Mouse (Mus musculus) right cerebral cortex, postnatal 10 days (tissue): ENCODE results near the gene Megf8.
"Not testable (repeated sequence)": the region's sequence is repeated elsewhere in the genome, so short reads cannot be mapped to it uniquely, and the experiment has no call there.

ENCODE experiments used
- DNase-seq, 2 experiments: peaks; one replicate each; pipeline ENCODE4 v3.0.0; 2021; ENCODE audit warnings: low spot score in 2 of 2

Megf8 gene

DNA sequence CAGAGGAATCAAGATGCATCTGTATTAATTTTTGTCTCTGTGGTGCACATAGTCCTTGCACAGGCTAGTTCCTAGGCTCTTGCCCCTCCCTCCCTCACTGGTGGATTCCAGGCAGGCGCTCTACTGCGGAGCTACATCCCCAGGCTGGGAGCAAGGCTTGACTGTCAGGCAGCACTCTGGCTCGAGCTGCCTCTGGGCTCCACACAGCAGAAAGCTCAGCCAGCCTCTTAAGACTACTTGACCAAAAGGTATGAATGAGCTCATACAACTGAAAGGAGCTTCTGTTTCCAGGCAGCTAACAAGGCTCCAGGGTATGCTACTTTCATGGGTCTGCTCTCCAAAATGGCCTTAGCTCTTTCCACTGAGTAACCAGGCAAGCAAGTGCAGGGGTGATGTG lies 64.3 kb downstream of the Megf8 start:
- DNase-seq = no peak

DNA sequence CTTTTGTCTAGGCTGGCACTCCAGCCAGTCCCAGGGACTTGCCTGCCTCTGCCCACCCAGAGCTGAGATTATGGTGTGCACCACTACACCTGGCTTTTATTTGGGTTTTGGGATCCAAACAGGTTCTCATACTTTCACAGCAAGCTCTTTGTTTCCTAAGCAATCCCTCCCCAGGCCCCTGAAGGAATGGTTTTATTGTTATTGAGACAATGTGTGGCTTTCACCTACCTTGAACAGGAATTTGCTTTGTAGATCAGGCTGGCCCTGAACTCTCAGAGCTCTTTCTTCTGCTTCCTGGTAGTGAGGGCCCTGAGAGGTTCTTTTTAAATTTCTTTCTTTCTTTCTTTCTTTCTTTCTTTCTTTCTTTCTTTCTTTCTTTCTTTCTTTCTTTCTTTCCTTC lies 65.6 kb downstream of the Megf8 start:
- no peak for DNase-seq

DNA sequence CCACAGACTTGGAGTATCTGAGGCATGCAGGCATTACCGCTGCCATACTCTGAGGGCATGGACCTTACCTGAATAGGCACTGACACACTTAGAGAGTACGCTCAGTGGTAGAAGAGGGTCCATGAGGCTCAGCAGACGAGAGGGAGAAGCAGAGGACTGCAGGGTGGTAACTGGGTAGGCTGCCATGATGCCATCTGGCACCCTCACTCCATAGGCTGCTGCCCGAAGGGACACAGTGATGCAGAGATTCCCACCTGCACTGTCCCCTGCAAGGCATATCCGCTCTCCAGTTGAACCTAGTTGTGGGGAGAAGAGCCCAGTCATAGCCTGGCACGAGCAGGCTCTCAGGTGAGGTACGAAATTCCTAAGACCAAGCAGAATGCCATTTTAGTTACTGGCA lies 66.4 kb downstream of the Megf8 start:
- DNase-seq = no peak

DNA sequence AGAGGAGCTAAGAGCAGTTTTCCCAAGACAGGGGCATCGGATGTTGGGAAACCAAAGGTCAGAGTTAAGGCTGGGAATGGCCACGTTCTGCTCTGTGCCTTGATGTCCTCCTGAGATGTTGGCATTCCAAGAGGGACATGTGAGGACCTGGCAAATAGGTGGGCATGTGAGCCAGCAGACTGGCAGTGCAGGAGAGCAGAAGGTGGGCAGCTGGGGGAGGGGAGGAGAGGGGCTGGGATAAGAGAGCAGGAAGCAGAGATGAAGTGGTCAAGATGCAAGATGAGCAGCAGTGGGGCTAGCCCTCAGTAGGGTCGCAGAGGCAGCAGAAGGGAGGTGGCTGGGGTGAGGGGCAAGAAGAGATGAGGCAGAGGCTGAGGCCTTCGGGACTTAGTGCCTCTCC lies 66.9 kb downstream of the Megf8 start:
- DNase-seq = no peak

DNA sequence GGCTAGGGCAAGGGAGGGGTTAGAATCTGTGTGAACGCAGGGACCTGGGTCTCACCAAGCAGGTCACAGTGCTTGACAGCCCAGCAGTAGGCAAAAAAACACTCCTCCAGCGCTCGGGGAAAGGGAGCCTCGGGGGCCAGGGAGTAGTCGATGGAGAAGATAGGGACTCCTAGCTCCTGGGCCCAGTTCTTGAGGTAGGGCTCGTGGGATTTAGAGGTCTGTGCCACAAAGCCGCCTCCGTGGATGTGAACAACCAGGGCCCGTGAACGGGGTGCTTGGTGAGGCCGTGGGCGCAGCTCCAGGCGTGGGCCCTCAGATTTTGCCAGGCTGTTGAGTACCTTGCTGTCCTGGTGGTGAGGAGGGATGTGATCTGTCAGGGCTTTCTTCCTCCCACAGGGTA lies 67.4 kb downstream of the Megf8 start:
- DNase-seq = no peak

DNA sequence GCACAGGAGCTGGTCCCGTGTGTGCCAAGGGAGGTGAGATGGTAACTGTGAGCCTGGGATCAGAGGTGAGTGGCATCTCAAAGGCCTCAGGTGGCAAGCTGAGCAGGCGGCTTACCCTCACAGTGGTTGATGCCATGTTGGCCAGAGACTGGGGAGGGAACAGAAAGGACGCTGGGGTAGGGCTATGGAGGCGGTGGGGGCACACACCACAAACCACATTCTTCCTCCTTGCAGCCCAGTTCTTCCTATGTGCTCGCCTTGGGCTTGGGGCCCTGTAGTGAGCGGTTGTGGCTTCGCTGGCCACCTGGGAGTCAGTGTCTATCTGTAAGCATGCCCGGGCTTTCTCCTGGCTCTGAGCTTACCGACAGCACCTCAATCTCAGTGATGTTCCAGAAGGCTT lies 67.9 kb downstream of the Megf8 start:
- no peak for DNase-seq

DNA sequence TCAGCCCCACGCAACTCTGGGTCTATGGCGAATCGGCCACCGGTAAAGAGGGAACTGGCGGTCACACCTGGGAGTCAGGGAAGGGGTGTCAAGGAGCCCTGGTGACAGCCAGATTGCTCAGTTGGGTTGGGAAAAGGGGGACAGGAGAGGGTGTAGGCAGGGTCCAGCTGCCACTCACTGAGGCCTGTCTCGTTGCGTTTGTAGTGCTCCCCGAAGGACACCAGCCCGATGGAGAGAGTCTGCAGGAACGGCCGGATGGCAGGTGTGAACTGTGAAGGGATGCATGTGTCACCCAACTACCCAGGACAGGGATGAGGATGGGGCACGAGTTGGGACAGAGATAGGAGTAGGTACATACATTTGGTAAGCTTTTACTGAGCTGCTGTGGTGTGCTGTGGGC lies 68.3 kb downstream of the Megf8 start:
- no peak for DNase-seq

DNA sequence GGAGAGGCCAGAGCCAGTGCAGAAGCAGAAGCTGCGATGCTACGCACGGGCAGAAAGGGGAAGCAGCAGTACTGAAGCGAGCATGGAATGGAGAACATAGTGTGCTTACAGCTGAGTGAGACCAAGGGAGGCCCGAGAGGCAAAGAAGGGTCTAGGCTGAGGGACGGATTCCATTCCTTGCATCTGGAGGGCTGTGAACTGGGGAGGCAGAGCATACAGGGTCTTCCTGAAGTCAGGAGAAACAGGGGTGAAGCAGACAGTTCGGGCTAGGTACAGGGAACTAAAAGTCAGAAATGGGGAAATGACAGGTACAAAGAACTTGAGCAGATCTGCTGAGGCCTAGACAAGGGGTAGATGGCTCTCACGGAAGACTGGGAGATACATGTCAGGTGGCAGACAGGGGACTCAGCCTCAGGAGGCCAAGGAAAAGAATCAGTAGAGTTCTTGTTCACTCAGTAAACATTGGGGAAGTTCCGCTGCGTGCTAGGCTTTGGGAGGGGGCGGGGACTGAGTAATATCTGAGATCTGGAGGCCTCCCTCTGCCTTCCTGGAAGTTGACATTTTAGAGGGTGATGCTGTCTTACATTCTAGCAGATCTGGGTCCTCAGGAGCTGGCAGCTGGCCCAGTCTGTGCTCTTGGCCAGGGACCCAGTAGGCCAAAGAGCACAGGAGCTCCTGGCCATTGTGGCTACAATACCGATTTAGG lies 69.0 kb downstream of the Megf8 start:
- DNase-seq = peak; percentile 63 to 66

DNA sequence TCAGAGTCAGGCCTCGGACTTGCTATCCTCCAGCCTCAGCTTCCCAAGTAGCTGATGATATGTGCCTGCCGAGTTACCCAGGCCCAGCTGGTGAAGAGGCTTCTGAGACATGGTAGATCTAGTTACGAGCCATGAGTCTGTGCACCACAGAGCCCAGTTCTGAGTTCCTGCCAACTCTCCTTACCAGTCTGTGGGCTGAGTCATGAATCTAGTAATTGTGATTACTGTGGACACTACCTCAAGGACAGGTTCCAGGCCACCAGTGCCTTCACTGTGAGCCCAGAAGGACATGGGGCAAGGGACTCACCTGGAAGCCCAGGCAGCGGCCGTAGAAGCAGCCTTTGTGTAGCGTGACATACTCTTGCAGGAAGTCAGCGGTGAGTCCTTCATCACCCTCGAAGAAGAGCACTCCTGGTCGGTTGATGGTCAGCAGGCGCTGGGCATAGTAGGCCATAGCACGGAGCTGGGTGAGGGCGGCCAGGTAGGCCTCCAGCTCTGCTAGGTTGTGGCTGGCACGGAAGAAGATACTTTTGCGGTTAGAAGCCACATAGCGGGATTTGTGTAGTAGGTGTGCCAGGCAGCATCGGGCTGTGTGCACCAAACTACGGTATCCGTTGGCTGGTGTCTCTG lies 71.0 kb downstream of the Megf8 start:
- no peak for DNase-seq

DNA sequence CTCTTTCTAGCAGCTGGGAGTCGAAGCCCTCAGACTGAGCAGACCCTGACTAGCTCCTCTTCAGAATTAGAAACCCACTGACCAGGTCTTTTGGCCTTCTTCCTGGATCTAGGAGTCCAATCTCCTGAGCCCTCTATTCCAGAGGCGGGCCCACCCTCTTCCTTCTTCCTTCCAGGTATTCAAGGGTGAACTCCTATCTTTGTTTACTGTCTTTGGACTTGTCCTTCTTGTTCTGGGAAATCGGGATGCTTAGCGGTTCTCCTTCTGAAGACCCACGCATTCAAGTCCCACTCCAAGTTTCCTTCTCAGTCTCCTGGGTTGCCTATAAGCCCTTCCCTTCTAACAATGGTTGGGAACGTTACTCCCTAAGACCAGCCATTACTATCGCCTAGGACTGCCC lies 72.0 kb downstream of the Megf8 start:
- DNase-seq = no peak

DNA sequence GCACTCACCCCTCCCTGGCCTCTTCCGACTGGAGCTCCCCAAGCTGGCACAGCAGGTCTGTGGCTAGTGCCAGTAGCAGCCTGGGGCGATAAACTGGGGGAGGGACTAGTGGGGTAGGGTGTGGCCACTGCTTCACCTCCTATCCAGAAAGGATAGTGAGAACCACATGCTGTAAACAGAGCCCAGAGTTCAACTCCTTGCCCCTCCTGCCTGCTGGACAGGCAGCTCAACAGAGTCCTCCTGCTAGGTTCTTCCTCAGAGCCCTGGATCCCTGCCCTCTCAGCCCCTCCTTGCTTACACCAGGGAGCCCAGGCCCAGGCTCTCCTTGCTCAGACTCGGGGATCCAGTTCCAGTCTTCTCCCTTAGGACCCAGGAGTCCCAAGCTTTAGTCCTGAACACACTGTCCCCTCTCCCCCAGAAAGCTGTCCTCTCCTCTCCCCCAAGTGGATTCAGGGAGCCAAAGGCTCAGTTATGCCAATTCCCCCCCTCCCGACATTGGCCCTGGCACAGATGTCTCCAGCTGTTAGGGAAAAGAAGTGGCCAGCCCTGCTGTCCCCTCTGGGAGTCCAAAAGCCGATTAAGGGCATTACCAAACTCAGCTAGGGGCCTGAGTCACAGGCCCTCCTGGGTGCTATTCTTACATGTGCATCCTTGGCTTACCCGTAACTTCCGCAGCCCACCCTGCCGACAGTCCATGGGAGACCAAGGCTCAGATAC lies 73.2 kb downstream of the Megf8 start:
- peak in 1 of 2 experiments; percentile 33 for DNase-seq

DNA sequence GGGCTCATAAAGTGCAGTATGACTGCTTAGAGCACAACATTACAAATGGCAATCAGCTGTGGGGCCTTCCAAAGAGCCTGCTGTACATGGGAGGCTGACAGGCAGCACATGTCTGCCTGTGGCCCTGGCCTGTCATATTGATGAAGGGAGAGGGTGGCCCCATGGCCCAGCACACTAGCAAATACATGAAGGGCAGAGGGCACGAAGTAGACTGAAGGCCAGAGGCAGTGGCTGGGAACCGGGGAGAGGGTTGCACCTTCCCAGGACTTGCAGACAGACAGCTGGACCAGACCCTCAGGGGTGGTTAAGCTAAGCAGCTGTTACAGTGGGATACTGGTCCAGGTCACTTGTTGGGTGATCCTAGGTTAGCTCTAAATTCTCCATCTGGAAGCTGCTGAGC lies 74.0 kb downstream of the Megf8 start:
- DNase-seq = no peak

DNA sequence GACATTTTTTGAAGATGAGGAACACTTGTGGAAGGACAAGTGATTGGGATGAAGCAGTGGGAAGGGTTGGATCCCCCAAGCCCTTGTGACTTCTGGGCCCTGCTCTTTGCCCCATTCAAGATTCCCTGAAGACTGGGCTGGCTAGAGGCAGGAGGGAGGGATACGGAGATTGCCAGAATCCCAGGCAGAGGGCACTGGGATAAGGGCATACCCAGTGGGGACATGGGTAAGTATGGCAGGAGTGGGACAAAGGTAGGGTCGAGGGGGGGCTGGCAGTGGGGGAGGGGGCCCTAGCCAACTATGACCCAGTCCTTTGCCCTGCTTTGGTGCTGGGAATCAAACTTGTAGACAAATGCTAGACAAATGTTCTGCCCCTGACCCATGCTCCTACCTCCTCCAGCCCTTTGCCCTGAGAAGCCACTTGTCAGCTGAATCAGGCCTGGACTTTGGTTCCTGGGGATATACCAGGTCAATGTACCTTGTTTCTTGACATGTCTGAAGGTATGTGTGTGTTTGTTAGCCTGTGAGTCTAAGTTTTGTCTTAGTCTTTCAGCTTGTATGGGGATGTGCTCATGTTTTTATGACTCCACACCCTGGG lies 75.0 kb downstream of the Megf8 start:
- DNase-seq = no peak

DNA sequence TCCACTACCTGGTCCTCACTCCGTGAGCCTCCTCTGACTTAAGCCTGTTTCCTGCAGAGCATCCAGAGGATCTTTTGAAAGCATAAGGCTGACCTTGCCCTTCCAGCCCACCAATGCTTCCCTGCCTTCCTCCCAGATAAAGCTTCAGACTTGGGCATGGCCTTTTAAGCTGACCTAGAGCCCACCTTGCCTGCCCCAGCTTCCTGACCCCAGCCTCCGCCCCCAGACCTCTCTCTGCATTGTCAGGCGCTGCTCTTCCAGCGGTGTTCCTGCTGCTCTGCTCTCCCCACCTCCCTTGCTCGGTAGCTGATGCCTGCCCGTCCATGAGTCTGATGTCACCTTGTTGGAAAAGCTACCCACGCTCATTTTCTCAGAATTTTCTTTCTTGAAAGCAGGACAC lies 75.9 kb downstream of the Megf8 start:
- DNase-seq = peak in 1 of 2 experiments; percentile 25

DNA sequence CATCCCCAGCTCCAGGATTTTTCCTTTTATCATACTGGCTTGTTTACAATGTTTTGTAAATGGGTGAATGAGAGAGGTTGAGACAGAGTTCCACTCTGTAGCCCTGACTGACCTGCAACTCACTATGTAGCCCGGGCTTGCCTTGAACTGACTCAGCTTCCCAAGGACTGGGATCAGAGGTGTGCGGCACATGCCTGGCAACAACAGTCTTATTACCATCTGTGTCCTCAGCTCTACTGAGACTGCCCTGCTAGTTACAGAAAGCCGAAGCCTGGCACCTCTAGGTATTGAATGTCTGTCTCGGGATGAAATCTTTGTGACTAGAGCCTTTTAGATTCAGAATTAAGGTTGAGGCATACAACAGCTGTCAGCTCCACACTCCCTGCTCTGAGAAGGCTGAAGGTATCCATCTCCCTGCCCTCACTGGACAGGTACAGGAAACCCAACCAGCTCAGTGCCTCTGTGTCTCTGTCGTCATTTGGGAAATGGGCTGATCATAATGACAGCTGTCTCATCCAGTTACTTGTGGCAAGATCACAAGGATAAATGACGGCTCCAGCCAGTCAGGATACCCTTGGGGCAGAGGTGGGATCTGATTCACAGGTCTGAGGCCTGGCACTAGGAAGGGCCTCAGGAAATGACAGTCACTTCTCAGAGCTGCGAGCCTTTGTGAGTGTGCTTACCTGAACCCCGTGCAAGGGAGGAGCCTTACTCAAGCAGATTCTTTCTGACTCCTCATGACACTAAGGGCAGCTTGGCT lies 76.7 kb downstream of the Megf8 start:
- peak in 1 of 2 experiments; percentile 22 for DNase-seq

DNA sequence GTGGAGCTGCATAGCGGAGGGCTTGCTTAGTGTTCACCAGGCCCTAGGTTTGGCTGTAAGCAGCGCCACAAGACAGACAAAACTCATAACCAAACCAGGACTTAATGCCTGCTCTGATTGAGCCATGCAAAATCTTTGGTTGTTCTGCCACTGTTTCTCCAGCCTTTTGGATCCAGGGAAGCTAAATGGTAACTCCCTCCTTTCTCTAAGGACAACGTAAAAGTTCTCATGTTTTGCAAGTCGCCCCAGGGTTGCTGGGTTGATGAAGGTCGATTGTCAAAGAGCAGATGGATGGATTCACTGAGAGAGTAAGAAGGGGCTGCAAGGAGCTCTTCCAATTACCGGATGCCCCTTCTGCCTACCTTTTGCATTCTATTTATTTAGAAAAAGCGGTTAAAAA lies 77.8 kb downstream of the Megf8 start:
- DNase-seq = peak in 1 of 2 experiments; percentile 26

DNA sequence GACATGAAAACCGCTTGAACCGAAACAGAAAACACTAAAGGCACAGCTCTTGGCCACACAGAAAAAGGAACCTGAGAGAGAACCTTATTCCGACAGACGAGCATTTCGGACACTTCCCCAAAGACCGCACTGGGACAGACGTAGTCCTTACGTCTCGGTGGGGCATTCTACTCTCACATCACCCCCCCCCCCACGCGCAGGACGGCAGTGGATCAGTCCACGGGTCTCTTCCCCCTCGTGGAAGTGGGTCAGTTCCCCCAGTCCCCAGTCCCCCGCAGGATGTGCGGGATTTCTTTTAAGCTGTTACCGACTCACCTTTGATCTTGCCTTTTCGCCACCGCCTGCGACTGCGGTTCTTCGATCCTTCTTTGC lies 78.2 kb downstream of the Megf8 start:
- no peak for DNase-seq

DNA sequence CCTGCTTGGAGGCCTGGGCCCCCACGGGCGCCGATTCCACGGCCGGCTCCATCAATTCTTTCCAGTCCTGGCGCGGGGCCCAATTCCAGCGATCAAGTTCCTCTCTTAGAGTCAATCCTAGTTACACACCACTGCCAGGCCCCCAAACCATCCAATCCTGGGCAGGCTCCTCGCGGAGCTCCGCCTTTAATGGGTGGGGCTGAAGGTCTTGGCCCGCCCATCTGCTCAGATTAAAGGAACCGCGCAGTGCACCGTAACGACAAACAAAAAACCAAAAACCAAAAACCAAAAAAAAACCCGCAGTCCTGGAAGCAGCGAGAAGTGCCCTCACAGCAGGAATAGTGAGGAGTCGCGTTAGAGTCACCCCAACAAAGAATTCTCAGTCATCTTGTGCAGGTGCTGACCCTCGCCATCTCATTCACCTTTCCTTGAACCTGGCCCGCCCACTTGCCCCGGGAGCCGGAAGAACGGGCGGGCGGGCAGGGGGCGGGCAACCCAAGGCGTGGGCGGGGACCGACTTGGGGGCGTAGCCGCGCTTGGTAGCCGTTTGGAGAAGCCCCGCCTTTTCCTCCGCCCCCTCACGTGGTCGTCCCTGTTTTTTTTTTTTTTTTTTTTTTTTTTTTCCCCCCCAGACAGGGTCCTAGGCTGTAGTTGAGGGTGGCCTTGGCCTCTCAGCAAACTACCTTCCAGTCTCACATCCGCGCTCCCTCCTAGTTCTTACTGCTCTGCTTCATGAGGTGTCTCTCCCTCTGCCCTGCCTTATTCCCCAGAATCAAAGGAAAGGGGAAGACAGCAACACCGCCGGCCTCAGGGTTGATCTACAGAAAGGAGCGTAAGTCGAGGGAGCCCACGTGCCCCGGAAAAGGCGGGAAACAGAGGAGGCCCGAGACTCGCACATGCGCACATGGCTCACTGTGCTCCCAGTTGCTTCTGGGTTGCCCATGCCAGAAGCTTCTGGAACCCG lies 78.9 kb downstream of the Megf8 start:
- peak; percentile 99 for DNase-seq

DNA sequence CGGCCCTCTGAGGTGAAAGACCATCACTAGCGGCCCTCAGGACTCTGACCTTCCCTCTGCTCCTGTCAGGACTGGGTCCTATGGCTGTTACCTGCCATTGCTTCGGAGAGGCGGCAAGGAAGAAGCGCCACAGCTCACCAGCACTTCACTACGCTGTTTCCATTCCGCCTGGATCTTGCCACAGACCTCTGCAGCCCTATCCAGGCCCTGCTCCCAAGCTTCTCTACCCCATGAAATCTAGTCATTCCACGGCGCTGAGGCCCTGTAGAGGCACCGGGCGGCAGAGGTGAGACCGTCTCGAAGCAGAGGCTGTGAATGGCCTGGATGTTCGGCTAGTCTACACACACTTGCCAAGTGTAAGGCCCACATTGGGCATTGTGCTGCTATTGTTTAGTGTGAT lies 79.7 kb downstream of the Megf8 start:
- peak in 1 of 2 experiments; percentile 32 for DNase-seq

DNA sequence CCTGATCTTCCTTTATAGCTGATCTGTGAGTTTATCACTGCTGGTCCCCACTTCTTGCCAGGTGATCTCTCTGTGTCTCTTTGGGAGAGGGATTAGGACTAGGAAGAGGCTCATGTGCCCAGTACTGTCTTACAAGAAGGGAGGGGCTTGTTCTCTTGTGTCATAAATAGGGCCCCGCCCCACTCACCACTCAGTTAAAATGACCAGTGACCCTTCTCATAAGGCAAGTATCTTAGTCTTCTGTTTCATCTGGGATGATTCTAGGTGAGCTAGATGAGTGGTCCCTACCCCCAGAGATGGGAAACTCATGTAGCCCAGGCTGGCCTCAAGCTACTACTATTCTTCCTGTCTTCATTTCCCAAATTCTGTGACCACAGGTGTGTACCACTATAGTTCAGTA lies 81.6 kb downstream of the Megf8 start, which contains the start of gene Lipe:
Lipe (minus strand) TSS at position 101 of the 400 bp plus-strand sequence.
- no peak for DNase-seq

DNA sequence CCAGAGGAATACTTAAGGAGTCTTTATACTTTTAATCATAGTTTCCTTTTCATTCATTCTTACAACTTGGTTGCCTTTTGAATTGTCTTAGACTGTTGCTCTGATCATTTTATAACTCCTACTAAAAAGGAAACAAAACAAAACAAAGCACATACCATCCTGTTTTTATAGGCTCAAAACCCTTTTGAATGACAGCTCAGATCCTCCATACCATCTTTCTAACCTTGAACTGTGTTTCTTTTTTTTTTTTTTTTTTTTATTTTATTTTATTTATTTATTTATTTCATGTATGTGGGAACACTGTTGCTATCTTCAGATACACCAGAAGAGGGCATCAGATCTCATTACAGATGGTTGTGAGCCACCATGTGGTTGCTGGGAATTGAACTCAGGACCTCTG lies 82.1 kb downstream of the Megf8 start:
- DNase-seq = not testable (repeated sequence)
